Mouse (Mus musculus): ENCODE results near the gene Ccl25.

GRCm38 (mm10) chr8:4313254-4314124, 11.5 kb upstream of the Ccl25 start:
- TF ChIP-seq CTCF (IDR thresholded peaks at IDR 0.05; ENCODE audit: control insufficient read depth, insufficient read depth, insufficient replicate concordance, low read depth, low read length) = no peak
- no peak for TF ChIP-seq POLR2A (IDR thresholded peaks at IDR 0.05; ENCODE audit: control insufficient read depth, low read depth, low read length)
